Mouse (Mus musculus) lung, postnatal 0 days (tissue): ENCODE results near the gene Slc22a21. TPM values are rescaled to one million over a fixed set of nuclear protein-coding genes. Genes with fewer than 3 reads are reported as not detected.
"Not testable (repeated sequence)": the region's sequence is repeated elsewhere in the genome, so short reads cannot be mapped to it uniquely, and the experiment has no call there.

Source experiments
- ATAC-seq: fragments of 200-750 bp; cut with Nextera tagmentation; 2 replicates; pipeline ENCODE4 v1.8.0; 2017; ENCODE audit warnings: moderate library complexity
- DNase-seq: peaks from one replicate; pipeline ENCODE4 v3.0.0-alpha.2; 2016; ENCODE audit warnings: low spot score
- H3K27ac ChIP-seq: fragments of 300-500 bp; sonication (generic); 2 replicates; pipeline ENCODE4 v1.5.1; 2014; ENCODE audit warnings: antibody characterized with exemption, mild to moderate bottlenecking, low read length, mixed read lengths
- H3K27me3 ChIP-seq: fragments of 300-500 bp; sonication (generic); replicated peaks from 2 replicates; pipeline ENCODE4 v1.6.1; 2014; ENCODE audit warnings: low read length, mixed read lengths; ENCODE audit not compliant: insufficient read depth
- H3K36me3 ChIP-seq: fragments of 300-500 bp; sonication (generic); 2 replicates; pipeline ENCODE4 v1.6.1; 2014; ENCODE audit warnings: low read length, mixed read lengths; ENCODE audit not compliant: insufficient read depth
- H3K4me1 ChIP-seq: fragments of 300-500 bp; sonication (generic); 2 replicates; pipeline ENCODE4 v1.6.1; 2014; ENCODE audit warnings: antibody characterized with exemption, low read depth, low read length, mixed read lengths; ENCODE audit not compliant: insufficient read depth
- H3K4me2 ChIP-seq: fragments of 300-500 bp; sonication (generic); replicated peaks from 2 replicates; pipeline ENCODE4 v1.6.1; 2014; ENCODE audit warnings: low read depth, mild to moderate bottlenecking, low read length, moderate library complexity, mixed read lengths
- H3K4me3 ChIP-seq: fragments of 300-500 bp; sonication (generic); 2 replicates; pipeline ENCODE4 v1.5.1; 2014; ENCODE audit warnings: low read depth, low read length
- H3K9ac ChIP-seq: fragments of 300-500 bp; sonication (generic); replicated peaks from 2 replicates; pipeline ENCODE4 v1.6.1; 2014; ENCODE audit warnings: low read depth, mild to moderate bottlenecking
- H3K9me3 ChIP-seq: fragments of 300-500 bp; sonication (generic); 2 replicates; pipeline ENCODE4 v1.6.1; 2016; ENCODE audit warnings: low read length, mixed read lengths
- CTCF ChIP-seq: IDR thresholded peaks from 2 replicates; pipeline ENCODE4 v1.5.1; 2016; ENCODE audit warnings: antibody characterized with exemption, mild to moderate bottlenecking
- EP300 ChIP-seq: IDR thresholded peaks from 2 replicates; pipeline ENCODE4 v1.6.1; 2016; ENCODE audit warnings: antibody characterized with exemption, mild to moderate bottlenecking, control low read depth
- WGBS: fragments of 180-500 bp; shearing (Covaris S2); extraction: QIAGEN DNeasy Blood & Tissue Kit; methylation state at CpG from one replicate; pipeline ENCODE4 v1.1.7; 2014; 5-methylcytosine and 5-hydroxymethylcytosine counted together
- polyA plus RNA-seq: library from polyadenylated mRNA; unstranded; fragments of >200 nt; fragmentation: Nextera tagmentation; extraction: Ambion mirVana; gene quantifications from 2 replicates; pipeline ENCODE4 v1.2.1, GENCODE M21; 2015

The Slc22a21 gene
- polyA plus RNA-seq, 1 experiment from 2014 or later, result 2.6 TPM

DNA sequence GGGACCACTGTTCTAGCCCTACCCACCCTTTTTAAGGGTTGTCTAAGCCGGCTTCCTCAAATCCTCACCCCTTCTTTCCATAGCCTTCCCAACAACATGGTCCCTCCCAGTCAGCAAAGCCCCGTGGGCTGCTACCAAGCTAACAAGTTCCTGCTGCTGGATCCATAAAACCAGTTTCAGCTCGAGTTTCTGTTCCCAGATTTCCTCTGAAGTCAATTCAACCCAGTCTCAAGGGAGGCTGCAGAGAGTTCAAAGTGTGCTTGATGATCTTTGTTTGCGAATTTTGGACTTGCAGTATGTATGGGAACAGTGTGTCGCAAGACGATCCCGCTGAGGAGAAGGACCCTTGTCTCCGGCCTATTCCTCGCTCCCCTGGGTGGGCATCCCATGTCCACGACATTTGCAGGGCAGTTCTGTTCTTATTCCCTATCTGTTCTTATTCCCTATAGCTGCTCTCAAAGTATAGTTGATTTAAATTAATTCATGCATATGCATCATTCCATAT, 28.3 kb upstream of the Slc22a21 start:
- H3K27ac ChIP-seq, result no peak overlapping the region
- H3K9ac ChIP-seq, result no peak overlapping the region
- DNase-seq (peak; percentile 11), ATAC-seq (no peak; the same call in 1 of the 2 replicates)
- no peaks in the 10 kb centered on the region for H3K27me3 ChIP-seq
- TF ChIP-seq EP300 (no peak), CTCF (no peak)
- H3K36me3 ChIP-seq, result no peaks in the 10 kb centered on the region
- no peaks in the 10 kb centered on the region for H3K9me3 ChIP-seq
- WGBS, result 71% methylated on average over 10 of the region's 10 CpGs
- H3K4me3 ChIP-seq, result no peak overlapping the region
- no peak overlapping the region for H3K4me2 ChIP-seq
- H3K4me1 ChIP-seq, result no peaks in the 10 kb centered on the region; the same call in 1 of the 2 replicates

GRCm38 (mm10) chr11:54007717-54008116, 27.6 kb upstream of the Slc22a21 start:
- no peaks in the 10 kb centered on the region for H3K9me3 ChIP-seq
- no peak overlapping the region for H3K4me2 ChIP-seq
- no peak for DNase-seq
- no peaks in the 10 kb centered on the region for H3K27me3 ChIP-seq
- H3K4me1 ChIP-seq, result no peaks in the 10 kb centered on the region; the same call in 1 of the 2 replicates
- H3K27ac ChIP-seq, result no peak overlapping the region
- H3K36me3 ChIP-seq, result no peaks in the 10 kb centered on the region
- WGBS, result 83% methylated on average over 11 of the region's 11 CpGs
- no peak overlapping the region for H3K9ac ChIP-seq
- TF ChIP-seq EP300 (no peak), CTCF (no peak)
- no peak overlapping the region for H3K4me3 ChIP-seq
- ATAC-seq, result no peak

GRCm38 (mm10) chr11:54006901-54007300, 26.8 kb upstream of the Slc22a21 start:
- no peak overlapping the region for H3K27ac ChIP-seq
- no peak overlapping the region for H3K9ac ChIP-seq
- no peak for TF ChIP-seq EP300
- no peak for TF ChIP-seq CTCF
- WGBS, result 49% methylated on average over 4 of the region's 4 CpGs
- DNase-seq (no peak), ATAC-seq (no peak)
- H3K4me2 ChIP-seq, result no peak overlapping the region
- H3K36me3 ChIP-seq, result no peaks in the 10 kb centered on the region
- no peaks in the 10 kb centered on the region for H3K27me3 ChIP-seq
- H3K9me3 ChIP-seq, result no peaks in the 10 kb centered on the region
- H3K4me3 ChIP-seq, result no peak overlapping the region
- no peaks in the 10 kb centered on the region; the same call in 1 of the 2 replicates for H3K4me1 ChIP-seq

DNA sequence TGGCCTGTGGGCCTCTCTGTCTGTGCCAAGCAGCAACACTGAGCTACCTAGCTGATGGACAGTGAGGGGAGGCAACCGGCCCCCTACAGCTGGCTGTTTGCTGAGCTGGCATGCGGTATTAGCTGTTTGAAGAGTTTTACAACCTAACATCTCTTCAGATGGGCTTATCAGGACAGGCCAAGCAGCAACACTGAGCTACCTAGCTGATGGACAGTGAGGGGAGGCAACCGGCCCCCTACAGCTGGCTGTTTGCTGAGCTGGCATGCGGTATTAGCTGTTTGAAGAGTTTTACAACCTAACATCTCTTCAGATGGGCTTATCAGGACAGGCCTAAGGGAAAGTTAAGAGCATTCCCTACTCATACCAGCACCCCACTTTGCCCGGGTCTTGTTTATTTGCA, 26.2 kb upstream of the Slc22a21 start:
- not testable (repeated sequence) for DNase-seq, H3K4me2 ChIP-seq, H3K9ac ChIP-seq, ATAC-seq, H3K4me1 ChIP-seq, H3K9me3 ChIP-seq, H3K36me3 ChIP-seq, H3K27ac ChIP-seq, H3K27me3 ChIP-seq, H3K4me3 ChIP-seq
- 36% methylated on average over 5 of the region's 5 CpGs for WGBS

GRCm38 (mm10) chr11:54004734-54005133, 24.6 kb upstream of the Slc22a21 start:
- H3K36me3 ChIP-seq, result no peaks in the 10 kb centered on the region
- no peaks in the 10 kb centered on the region for H3K27me3 ChIP-seq
- 71% methylated on average over 3 of the region's 3 CpGs for WGBS
- ATAC-seq (no peak), DNase-seq (no peak)
- no peak overlapping the region for H3K4me2 ChIP-seq
- H3K4me1 ChIP-seq, result no peaks in the 10 kb centered on the region; the same call in 1 of the 2 replicates
- no peaks in the 10 kb centered on the region for H3K9me3 ChIP-seq
- TF ChIP-seq CTCF (no peak), EP300 (no peak)
- H3K27ac ChIP-seq, result no peak overlapping the region
- H3K9ac ChIP-seq, result no peak overlapping the region
- H3K4me3 ChIP-seq, result no peak overlapping the region

DNA sequence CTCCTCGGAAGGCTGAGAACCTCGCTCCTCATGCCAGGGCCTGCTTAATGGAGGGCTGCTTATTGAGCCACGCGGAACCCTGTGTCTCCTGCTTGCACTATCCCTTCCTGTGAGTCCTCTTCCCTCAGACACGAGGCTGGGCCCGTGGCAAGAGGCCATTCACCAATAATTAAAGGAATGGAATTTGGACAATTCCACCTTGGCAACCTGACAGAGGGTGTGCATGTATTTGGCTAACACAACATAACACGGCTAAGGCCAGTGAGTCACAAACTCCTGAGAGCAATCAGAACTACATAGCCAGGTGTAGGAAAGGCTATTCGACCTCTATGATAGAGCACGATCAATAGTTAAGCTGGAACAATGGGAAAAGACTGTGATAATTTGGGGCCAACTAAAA, 24.1 kb upstream of the Slc22a21 start:
- H3K4me2 ChIP-seq, result no peak overlapping the region
- DNase-seq, result peak; percentile 64
- 56% methylated on average over 9 of the region's 9 CpGs for WGBS
- no peaks in the 10 kb centered on the region for H3K27me3 ChIP-seq
- H3K4me1 ChIP-seq, result no peaks in the 10 kb centered on the region; the same call in 1 of the 2 replicates
- no peaks in the 10 kb centered on the region for H3K9me3 ChIP-seq
- no peak overlapping the region for H3K9ac ChIP-seq
- H3K36me3 ChIP-seq, result no peaks in the 10 kb centered on the region
- no peak overlapping the region for H3K4me3 ChIP-seq
- ATAC-seq, result peak; percentile 63
- no peak for TF ChIP-seq CTCF
- TF ChIP-seq EP300, result peak; percentile 67; the same call in 1 of the 2 replicates
- H3K27ac ChIP-seq, result no peak overlapping the region
